Mouse (Mus musculus) heart, adult 10 weeks (tissue): ENCODE measurements around the gene Zc3h12d. TPM values are rescaled to one million over a fixed set of nuclear protein-coding genes. Genes with fewer than 3 reads are reported as not detected.

Experiments used
- polyA plus RNA-seq: library from polyadenylated mRNA; stranded (reverse); fragments of 350-450 nt; fragmentation: Illumina TruSeq; extraction: RNeasy Lipid Tissue Mini Kit (QIAGEN cat#74804); gene quantifications from one replicate; pipeline ENCODE4 v1.2.3, GENCODE M21; 2014; ENCODE audit warnings: low read depth, low replicate concordance

The Zc3h12d gene
- polyA plus RNA-seq: 0.24 TPM

GRCm38 (mm10) chr10:7832171-7832676, at the start of gene Zc3h12d:
Gene Zc3h12d, plus strand, starts transcription at chr10:7832470.

GRCm38 (mm10) chr10:7792751-7793385, 39.4 kb upstream of the Zc3h12d start, which contains the start of the genes Ginm1 and Ppil4:
Gene Ginm1, minus strand, starts transcription at chr10:7792824.
Gene Ppil4, plus strand, starts transcription at chr10:7792891.

Other genes starting within 250 kb of the Zc3h12d start
- 3.0 TPM for gene Lrp11, start 242.7 kb upstream of the Zc3h12d start, polyA plus RNA-seq
- 9.0 TPM for gene Nup43, start 165.0 kb upstream of the Zc3h12d start, polyA plus RNA-seq
- 98.3 TPM for gene Pcmt1, start 151.3 kb upstream of the Zc3h12d start, polyA plus RNA-seq
- 8.0 TPM for gene Lats1, start 151.3 kb upstream of the Zc3h12d start, polyA plus RNA-seq
- gene Katna1, start 106.5 kb upstream of the Zc3h12d start, polyA plus RNA-seq: 22.5 TPM
- gene Ginm1, start 39.6 kb upstream of the Zc3h12d start, polyA plus RNA-seq: 119 TPM
- gene Ppil4, start 39.6 kb upstream of the Zc3h12d start, polyA plus RNA-seq: 19.0 TPM
- gene Tab2, start 123.8 kb downstream of the Zc3h12d start, polyA plus RNA-seq: 49.1 TPM